Mouse (Mus musculus): ENCODE results near the gene Olfr15.

The Olfr15 gene

GRCm38 (mm10) chr16:3876346-3876745 is 45.7 kb downstream of the Olfr15 start:
- DNase-seq, result no peak

GRCm38 (mm10) chr16:3884201-3885064 is 53.8 kb downstream of the Olfr15 start, which contains the start of the genes Zfp597 and Gm20695:
Zfp597 (minus strand) TSS chr16:3884561.
Gm20695 (plus strand) TSS chr16:3884648.
- DNase-seq, result peak; percentile 95 to 98

DNA sequence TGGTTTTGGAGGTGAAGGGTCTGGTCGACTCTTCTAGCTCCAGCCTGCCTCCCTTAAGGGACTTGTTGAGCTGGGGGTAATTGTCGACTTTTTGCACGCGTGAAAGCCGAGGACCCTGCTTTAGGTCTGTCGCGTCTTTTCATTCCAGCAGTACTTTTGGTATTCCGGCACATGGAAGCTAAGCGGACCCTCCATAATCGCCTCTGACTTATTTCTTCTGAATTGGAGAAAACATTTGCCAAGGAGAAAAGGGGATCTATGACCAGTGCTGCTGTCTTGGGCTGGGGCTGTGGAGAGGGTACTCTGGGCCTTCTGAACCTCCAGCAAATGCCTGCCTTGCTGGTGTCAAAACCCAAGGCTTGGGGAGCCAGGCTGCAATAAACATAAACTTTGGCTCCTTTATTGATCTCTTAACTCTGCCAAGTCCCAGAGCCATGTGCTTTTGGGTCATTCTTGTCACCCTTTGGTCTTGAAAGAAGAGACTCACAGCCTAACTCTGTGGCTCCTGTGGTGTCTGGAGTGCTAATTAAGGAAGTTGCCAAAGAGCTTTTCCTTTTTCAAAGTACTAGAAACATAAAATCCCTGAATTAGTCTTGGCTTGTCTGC is 54.5 kb downstream of the Olfr15 start:
- no peak for DNase-seq

GRCm38 (mm10) chr16:3891621-3892295 is 61.1 kb downstream of the Olfr15 start:
- DNase-seq, result no peak

DNA sequence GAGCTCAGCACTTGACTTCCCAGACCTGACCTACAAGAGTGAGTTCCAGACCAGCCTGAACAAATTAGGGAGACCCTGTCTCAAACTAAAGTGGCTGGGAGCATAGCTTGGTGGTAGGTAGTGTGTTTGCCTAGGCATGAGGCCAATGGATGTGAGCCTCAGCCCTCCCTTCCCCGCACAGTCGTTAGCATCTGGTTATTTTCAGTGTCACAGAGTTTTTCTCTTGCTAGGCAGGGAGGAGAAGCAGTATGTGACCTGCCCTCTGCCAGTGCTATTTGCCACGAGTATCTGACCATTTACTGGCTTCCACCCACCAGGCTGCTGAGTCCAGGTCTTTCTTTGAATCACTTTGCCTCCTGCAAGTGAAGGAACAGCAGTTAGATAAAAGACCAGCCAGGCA is 63.1 kb downstream of the Olfr15 start:
- no peak for DNase-seq
